Mouse (Mus musculus) stomach, postnatal 0 days (tissue): Measurements from ENCODE around the gene Htr2a. TPM values are rescaled to one million over a fixed set of nuclear protein-coding genes. Genes with fewer than 3 reads are reported as not detected.

Source experiments
- ATAC-seq: fragments of 200-750 bp; cut with Nextera tagmentation; 2 replicates; pipeline ENCODE4 v1.8.0; 2017; ENCODE audit not compliant: low FRiP score, low TSS enrichment
- DNase-seq: peaks from one replicate; pipeline ENCODE4 v3.0.0-alpha.2; 2016; ENCODE audit warnings: low spot score
- H3K27ac ChIP-seq: fragments of 300-500 bp; sonication (generic); replicated peaks from 2 replicates; pipeline ENCODE4 v1.5.1; 2014; ENCODE audit warnings: mild to moderate bottlenecking, control low read depth
- H3K27me3 ChIP-seq: fragments of 300-500 bp; sonication (generic); 2 replicates; pipeline ENCODE4 v1.6.1; 2014; ENCODE audit warnings: low read length; ENCODE audit not compliant: control insufficient read depth, insufficient read depth
- H3K36me3 ChIP-seq: fragments of 300-500 bp; sonication (generic); 2 replicates; pipeline ENCODE4 v1.6.1; 2014; ENCODE audit warnings: low read length, mixed read lengths; ENCODE audit not compliant: control insufficient read depth, insufficient read depth
- H3K4me1 ChIP-seq: fragments of 300-500 bp; sonication (generic); replicated peaks from 2 replicates; pipeline ENCODE4 v1.6.1; 2014; ENCODE audit warnings: antibody characterized with exemption; ENCODE audit not compliant: control insufficient read depth, insufficient read depth
- H3K4me2 ChIP-seq: fragments of 300-500 bp; sonication (generic); replicated peaks from 2 replicates; pipeline ENCODE4 v1.6.1; 2014; ENCODE audit warnings: low read depth, mild to moderate bottlenecking, control low read depth, moderate library complexity
- H3K4me3 ChIP-seq: fragments of 300-500 bp; sonication (generic); 2 replicates; pipeline ENCODE4 v1.5.1; 2014; ENCODE audit warnings: low read depth, low read length, control low read depth
- H3K9ac ChIP-seq: fragments of 300-500 bp; sonication (generic); 2 replicates; pipeline ENCODE4 v1.6.1; 2014; ENCODE audit warnings: mild to moderate bottlenecking, low read length, control low read depth, mixed read lengths
- H3K9me3 ChIP-seq: fragments of 300-500 bp; sonication (generic); 2 replicates; pipeline ENCODE4 v1.6.1; 2016; ENCODE audit warnings: low read length; ENCODE audit not compliant: control insufficient read depth
- CTCF ChIP-seq: IDR thresholded peaks from 2 replicates; pipeline ENCODE4 v1.5.1; 2016; ENCODE audit warnings: antibody characterized with exemption, low read depth, mild to moderate bottlenecking, moderate library complexity
- EP300 ChIP-seq: optimal IDR thresholded peaks from 2 replicates; pipeline ENCODE3; 2016; ENCODE audit warnings: antibody characterized with exemption
- WGBS: fragments of 180-500 bp; shearing (Covaris S2); extraction: QIAGEN DNeasy Blood & Tissue Kit; methylation state at CpG from one replicate; pipeline ENCODE4 v1.1.7; 2014; 5-methylcytosine and 5-hydroxymethylcytosine counted together
- polyA plus RNA-seq: library from polyadenylated mRNA; unstranded; fragments of >200 nt; fragmentation: Nextera tagmentation; extraction: Ambion mirVana; gene quantifications from 2 replicates; pipeline ENCODE4 v1.2.1, GENCODE M21; 2015

The Htr2a gene
- polyA plus RNA-seq, 1 experiment from 2014 or later, result 0.13 TPM

DNA sequence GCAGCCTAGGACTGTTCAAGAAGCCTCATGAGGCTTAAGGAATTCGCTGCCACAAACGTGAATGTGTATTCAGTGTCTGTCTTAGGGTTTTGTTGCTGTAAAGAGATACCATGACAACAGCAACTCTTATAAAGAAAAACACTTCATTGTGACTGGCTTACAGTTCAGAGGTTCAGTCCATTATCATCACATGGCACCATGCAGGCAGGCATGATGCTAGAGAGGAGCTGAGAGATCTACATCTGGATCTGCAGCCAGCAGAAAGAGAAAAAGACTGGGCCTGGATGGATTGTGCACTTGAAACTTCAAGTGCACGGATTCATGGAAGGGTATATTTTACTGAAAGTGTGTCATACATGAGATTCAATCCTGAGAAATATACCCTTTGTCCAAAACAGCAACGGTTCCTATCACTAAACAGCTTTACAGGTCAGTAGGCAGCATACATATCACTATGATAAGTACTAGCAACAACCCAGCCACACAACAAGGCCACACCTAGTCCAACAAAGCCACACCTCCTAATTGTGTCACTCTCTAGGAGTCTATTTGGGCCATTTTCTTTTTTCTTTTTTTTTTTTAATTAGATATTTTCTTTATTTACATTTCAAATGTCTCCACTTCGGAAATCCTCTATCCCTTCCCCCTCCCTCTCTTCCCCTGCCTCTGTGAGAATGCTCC lies 43.8 kb downstream of the Htr2a start:
- Histone ChIP-seq H3K4me1 (no peaks in the 10 kb centered on the region), H3K9ac (no peak overlapping the region), H3K27me3 (no peaks in the 10 kb centered on the region), H3K4me3 (no peak overlapping the region), H3K36me3 (no peaks in the 10 kb centered on the region), H3K4me2 (no peak overlapping the region), H3K27ac (no peak overlapping the region), H3K9me3 (no peaks in the 10 kb centered on the region)
- no peak for TF ChIP-seq CTCF
- DNase-seq (no peak), ATAC-seq (no peak)
- 66% methylated on average over 5 of the region's 5 CpGs for WGBS

DNA sequence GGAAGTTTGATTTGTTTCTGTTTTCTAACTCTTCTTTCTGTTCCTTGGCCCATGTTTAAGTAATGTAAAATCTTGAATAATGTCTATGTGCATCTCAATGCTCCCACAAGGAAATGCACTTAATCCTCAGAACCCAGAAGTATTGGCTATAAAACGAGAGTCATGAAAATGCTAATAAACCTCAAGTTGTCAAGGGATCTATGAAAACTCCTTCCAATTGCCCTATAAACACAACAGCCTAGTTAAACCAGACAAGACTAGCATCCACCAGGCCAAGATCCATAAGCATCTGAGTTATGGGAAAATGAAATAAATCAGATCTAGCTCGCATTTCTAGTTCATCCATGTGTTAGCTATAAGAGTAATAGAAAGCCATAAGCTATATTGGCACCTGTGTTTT lies 51.3 kb downstream of the Htr2a start:
- Histone ChIP-seq H3K9me3 (no peaks in the 10 kb centered on the region), H3K4me1 (no peaks in the 10 kb centered on the region), H3K36me3 (no peaks in the 10 kb centered on the region), H3K4me2 (no peak overlapping the region), H3K4me3 (no peak overlapping the region), H3K27ac (no peak overlapping the region), H3K27me3 (no peaks in the 10 kb centered on the region), H3K9ac (no peak overlapping the region)
- TF ChIP-seq EP300, result no peak
- TF ChIP-seq CTCF, result no peak
- ATAC-seq, result no peak
- WGBS, result 88% methylated on average over 2 of the region's 2 CpGs
- no peak for DNase-seq

DNA sequence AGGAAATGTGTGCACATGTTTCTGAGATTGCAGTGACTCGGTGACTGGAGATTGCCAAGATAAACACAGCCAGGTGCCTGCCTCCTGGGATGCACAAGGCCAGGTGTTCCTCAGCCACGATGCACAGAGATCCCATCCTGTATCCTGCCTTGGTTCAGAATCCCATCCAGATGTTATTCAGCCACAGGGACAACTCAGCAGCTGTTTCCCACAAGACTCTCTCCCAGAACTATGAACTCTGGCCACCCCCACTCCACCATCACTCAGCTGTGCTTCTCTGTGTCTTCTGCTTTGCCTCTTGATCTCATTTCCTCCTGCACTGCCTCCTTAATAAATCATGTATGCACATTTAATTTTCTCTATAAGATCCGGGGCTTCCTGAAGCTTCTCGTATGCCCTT lies 56.1 kb downstream of the Htr2a start:
- H3K27me3 ChIP-seq, result no peaks in the 10 kb centered on the region
- H3K36me3 ChIP-seq, result no peaks in the 10 kb centered on the region
- ATAC-seq, result no peak
- no peak for DNase-seq
- 36% methylated on average over 4 of the region's 4 CpGs for whole genome bisulfite sequencing
- H3K4me3 ChIP-seq, result no peak overlapping the region
- no peak overlapping the region for H3K27ac ChIP-seq
- H3K4me2 ChIP-seq, result no peak overlapping the region
- H3K4me1 ChIP-seq, result no peaks in the 10 kb centered on the region
- TF ChIP-seq EP300 (no peak), CTCF (no peak)
- H3K9ac ChIP-seq, result no peak overlapping the region
- no peaks in the 10 kb centered on the region for H3K9me3 ChIP-seq

DNA sequence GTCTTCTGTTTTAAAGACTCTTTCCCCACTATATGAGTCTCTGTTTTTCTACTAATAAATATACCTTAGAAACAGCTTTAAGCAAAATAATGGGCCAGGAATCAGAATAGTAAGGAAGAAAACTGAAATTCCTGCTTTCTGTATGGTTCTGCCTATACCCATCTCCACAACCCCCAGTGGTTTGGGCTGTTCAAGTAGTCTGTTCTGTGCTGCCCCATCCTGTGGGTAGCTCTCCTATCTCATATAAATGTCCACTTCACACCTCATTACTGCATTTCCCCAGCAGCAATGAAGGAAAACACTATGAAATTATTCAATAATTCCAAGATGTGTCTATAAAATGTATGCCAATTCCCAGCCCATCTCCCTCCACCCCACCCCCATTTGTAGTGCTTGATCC lies 56.8 kb downstream of the Htr2a start:
- no peak for DNase-seq
- no peak for TF ChIP-seq CTCF
- TF ChIP-seq EP300, result no peak
- no peak for ATAC-seq
- Histone ChIP-seq H3K9ac (no peak overlapping the region), H3K4me3 (no peak overlapping the region), H3K9me3 (no peaks in the 10 kb centered on the region), H3K4me2 (no peak overlapping the region), H3K36me3 (no peaks in the 10 kb centered on the region), H3K27me3 (no peaks in the 10 kb centered on the region), H3K4me1 (no peaks in the 10 kb centered on the region), H3K27ac (no peak overlapping the region)

DNA sequence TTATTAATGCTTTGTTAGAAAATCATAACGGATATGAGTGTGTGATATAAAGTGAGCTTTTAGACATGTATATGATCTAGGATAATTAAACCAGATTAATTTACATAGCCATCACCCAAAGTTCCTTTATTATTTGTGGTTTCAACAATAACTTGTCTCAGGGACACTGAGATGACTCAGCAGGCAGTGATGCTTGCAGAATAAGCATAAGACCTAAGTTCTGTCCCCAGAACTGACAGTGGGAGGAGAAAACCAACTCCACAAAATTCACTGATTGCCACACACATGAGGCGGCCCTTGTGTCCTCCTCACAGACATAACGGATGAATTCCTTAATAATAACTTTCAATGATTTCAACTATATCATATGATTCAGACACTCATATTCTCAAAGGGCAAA lies 58.6 kb downstream of the Htr2a start:
- Histone ChIP-seq H3K27me3 (no peaks in the 10 kb centered on the region), H3K27ac (no peak overlapping the region), H3K9ac (no peak overlapping the region), H3K4me1 (no peaks in the 10 kb centered on the region), H3K9me3 (no peaks in the 10 kb centered on the region), H3K4me3 (no peak overlapping the region), H3K4me2 (no peak overlapping the region), H3K36me3 (no peaks in the 10 kb centered on the region)
- WGBS, result 78% methylated on average over 3 of the region's 3 CpGs
- TF ChIP-seq CTCF (no peak), EP300 (no peak)
- DNase-seq, result no peak
- ATAC-seq, result no peak

DNA sequence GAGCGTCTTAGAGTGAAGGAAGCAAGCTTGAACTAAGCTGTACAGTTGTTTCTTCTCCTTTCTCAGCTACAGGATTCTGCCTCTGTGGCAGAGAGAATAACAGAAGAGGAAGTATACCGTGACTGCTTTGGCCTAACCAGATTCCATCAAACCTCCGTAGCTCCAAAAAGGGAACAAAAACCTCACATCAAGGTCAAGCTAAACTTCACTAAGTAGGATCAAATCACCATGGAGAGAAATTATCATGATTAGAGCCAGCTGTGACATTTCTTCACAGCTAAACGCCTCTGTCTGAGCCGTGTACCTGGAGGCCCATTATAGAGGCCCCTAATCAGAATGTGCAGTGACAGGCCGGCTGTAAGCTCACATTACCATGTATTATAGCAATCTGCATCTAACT lies 63.3 kb downstream of the Htr2a start:
- no peak for ATAC-seq
- WGBS, result 39% methylated on average over 6 of the region's 6 CpGs
- TF ChIP-seq CTCF (no peak), EP300 (no peak)

More for the DNA sequence above, 63.3 kb downstream of the Htr2a start:
- no peak for DNase-seq
- Histone ChIP-seq H3K4me3 (no peak overlapping the region), H3K27ac (no peak overlapping the region), H3K27me3 (no peaks in the 10 kb centered on the region), H3K4me2 (no peak overlapping the region), H3K36me3 (no peaks in the 10 kb centered on the region), H3K9me3 (no peaks in the 10 kb centered on the region), H3K9ac (no peak overlapping the region), H3K4me1 (no peaks in the 10 kb centered on the region)
